Mouse (Mus musculus) intestine, postnatal 0 days (tissue): ENCODE data around the gene Rae1. TPM values are rescaled to one million over a fixed set of nuclear protein-coding genes. Genes with fewer than 3 reads are reported as not detected.

Experiments used
- ATAC-seq: fragments of 200-750 bp; cut with Nextera tagmentation; 2 replicates; pipeline ENCODE4 v1.8.0; 2017; ENCODE audit warnings: mild to moderate bottlenecking, moderate TSS enrichment, moderate library complexity
- H3K27ac ChIP-seq: fragments of 300-500 bp; sonication (generic); 2 replicates; pipeline ENCODE4 v1.5.1; 2014; ENCODE audit warnings: mild to moderate bottlenecking, low read depth, low read length, moderate library complexity
- H3K27me3 ChIP-seq: fragments of 300-500 bp; sonication (generic); replicated peaks from 2 replicates; pipeline ENCODE4 v1.6.1; 2014; ENCODE audit warnings: low read length, mixed read lengths; ENCODE audit not compliant: control insufficient read depth, insufficient read depth
- H3K36me3 ChIP-seq: fragments of 300-500 bp; sonication (generic); 2 replicates; pipeline ENCODE4 v1.6.1; 2014; ENCODE audit warnings: mild to moderate bottlenecking, moderate library complexity; ENCODE audit not compliant: control insufficient read depth, insufficient read depth
- H3K4me1 ChIP-seq: fragments of 300-500 bp; sonication (generic); replicated peaks from 2 replicates; pipeline ENCODE4 v1.6.1; 2014; ENCODE audit warnings: antibody characterized with exemption, low read length, mixed read lengths; ENCODE audit not compliant: control insufficient read depth, insufficient read depth
- H3K4me2 ChIP-seq: fragments of 300-500 bp; sonication (generic); replicated peaks from 2 replicates; pipeline ENCODE4 v1.6.1; 2014; ENCODE audit warnings: low read depth, mild to moderate bottlenecking, moderate library complexity
- H3K4me3 ChIP-seq: fragments of 300-500 bp; sonication (generic); 2 replicates; pipeline ENCODE4 v1.5.1; 2014; ENCODE audit warnings: low read depth, low read length
- H3K9ac ChIP-seq: fragments of 300-500 bp; sonication (generic); 2 replicates; pipeline ENCODE4 v1.6.1; 2014; ENCODE audit warnings: mild to moderate bottlenecking, low read depth, low read length
- H3K9me3 ChIP-seq: fragments of 300-500 bp; sonication (generic); 2 replicates; pipeline ENCODE4 v1.6.1; 2016; ENCODE audit warnings: mixed run types; ENCODE audit not compliant: control insufficient read depth
- CTCF ChIP-seq: sonication (generic); IDR thresholded peaks from 2 replicates; pipeline ENCODE4 v1.5.1; 2016; ENCODE audit warnings: low read depth, mild to moderate bottlenecking, control low read depth, antibody characterized with exemption, moderate library complexity
- WGBS: fragments of 180-500 bp; shearing (Covaris S2); extraction: QIAGEN DNeasy Blood & Tissue Kit; methylation state at CpG from one replicate; pipeline ENCODE4 v1.1.7; 2014; 5-methylcytosine and 5-hydroxymethylcytosine counted together
- polyA plus RNA-seq: library from polyadenylated mRNA; unstranded; fragments of >200 nt; fragmentation: Nextera tagmentation; extraction: Ambion mirVana; gene quantifications from 2 replicates; pipeline ENCODE4 v1.2.1, GENCODE M21; 2015

The Rae1 gene
- polyA plus RNA-seq, 1 experiment from 2014 or later = 63.5 TPM

DNA sequence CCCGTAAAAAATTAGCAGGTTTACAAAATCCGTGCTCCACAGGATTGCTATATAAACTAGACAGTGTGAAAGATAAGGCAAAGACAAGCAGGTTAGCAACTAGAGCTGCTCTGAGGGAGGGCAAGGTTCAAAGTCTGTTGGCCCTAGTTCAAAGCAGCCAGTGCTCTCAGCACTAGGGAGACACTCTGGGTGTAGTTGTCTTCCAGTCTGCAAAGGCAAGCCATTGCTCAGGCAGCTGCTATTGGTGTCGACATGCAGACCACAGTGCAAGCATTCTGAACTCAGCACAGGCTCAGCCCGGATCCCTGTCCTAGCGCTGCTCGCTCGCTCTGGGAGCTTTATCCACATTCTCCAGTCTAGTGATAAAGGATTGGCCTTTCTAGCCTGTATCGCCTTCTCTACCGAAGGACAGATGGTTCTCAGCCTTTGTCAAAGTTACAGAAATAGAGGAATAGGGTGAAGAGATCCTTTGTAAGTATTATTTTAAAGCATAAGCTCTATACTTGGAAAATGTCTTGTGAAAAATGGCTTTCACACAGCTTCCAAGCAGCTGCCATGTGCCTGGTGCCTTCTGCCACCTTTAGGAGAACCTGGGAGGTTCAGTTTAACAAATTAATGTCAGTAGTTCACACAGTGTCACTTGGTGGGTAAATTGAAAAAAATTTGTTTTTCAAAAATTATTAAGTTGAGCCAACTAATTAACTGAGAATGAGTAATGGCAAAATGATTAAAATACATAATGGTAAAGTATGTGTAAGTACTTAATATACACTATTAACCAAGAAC lies 16.9 kb upstream of the Rae1 start:
- Histone ChIP-seq H3K9ac (no peak overlapping the region), H3K4me2 (no peak overlapping the region), H3K27me3 (no peaks in the 10 kb centered on the region), H3K9me3 (no peaks in the 10 kb centered on the region), H3K27ac (no peak overlapping the region; the same call in 1 of the 2 replicates), H3K4me3 (no peak overlapping the region), H3K4me1 (no peaks in the 10 kb centered on the region), H3K36me3 (no peaks in the 10 kb centered on the region)
- WGBS = 42% methylated on average over 9 of the region's 9 CpGs
- ATAC-seq = peak; percentile 88
- peak; percentile 58 for TF ChIP-seq CTCF

DNA sequence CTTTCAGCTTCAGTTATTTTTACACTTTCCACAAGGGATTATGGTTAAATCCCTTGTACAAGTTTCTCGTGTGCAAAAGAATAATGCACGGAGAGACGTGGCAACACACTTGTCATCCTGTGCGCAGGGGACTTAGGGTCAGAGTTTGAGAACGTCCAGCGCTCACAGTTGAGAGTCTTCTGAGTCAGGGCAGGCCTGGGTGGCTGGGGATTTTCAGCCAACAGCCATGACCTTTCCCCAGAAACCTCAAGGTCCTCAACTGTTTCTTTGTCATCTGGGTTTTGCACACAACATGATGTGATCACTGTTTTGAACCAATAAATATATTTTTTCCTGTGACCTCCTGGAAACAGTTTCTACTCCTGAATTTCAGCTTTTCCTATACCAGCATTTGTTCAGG lies 9.8 kb upstream of the Rae1 start:
- Histone ChIP-seq H3K9me3 (no peaks in the 10 kb centered on the region), H3K4me1 (no peaks in the 10 kb centered on the region), H3K27ac (no peak overlapping the region), H3K9ac (no peak overlapping the region), H3K4me2 (no peak overlapping the region), H3K36me3 (no peaks in the 10 kb centered on the region), H3K27me3 (no peaks in the 10 kb centered on the region), H3K4me3 (no peak overlapping the region)
- ATAC-seq = no peak
- TF ChIP-seq CTCF = no peak
- WGBS = 81% methylated on average over 6 of the region's 6 CpGs

DNA sequence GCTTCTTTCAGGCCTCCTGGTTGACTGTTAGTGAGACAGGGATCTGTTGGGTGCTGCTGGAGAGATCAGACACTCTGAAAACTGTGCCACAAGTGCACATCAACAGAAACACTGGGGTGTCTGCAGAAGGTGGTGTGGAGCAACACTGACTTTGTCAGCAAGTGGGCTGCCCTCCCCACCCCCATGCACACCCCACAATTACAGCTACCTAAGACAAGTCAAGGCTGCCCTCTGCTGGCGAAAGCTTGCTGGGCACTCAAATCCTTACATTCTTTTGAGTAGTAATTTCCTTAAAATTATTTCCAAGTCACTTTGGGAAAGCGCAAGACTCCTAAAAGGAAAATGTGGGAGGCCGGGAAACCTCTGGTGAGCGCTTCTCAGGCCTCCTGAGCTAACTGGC lies 3.7 kb upstream of the Rae1 start:
- Histone ChIP-seq H3K4me2 (no peak overlapping the region), H3K27me3 (no peaks in the 10 kb centered on the region), H3K4me1 (no peaks in the 10 kb centered on the region; the same call in 1 of the 2 replicates), H3K36me3 (no peaks in the 10 kb centered on the region), H3K9me3 (no peaks in the 10 kb centered on the region), H3K9ac (no peak overlapping the region), H3K27ac (no peak overlapping the region), H3K4me3 (no peak overlapping the region)
- WGBS = 16% methylated on average over 4 of the region's 4 CpGs
- ATAC-seq = no peak
- peak; percentile 93 for TF ChIP-seq CTCF

DNA sequence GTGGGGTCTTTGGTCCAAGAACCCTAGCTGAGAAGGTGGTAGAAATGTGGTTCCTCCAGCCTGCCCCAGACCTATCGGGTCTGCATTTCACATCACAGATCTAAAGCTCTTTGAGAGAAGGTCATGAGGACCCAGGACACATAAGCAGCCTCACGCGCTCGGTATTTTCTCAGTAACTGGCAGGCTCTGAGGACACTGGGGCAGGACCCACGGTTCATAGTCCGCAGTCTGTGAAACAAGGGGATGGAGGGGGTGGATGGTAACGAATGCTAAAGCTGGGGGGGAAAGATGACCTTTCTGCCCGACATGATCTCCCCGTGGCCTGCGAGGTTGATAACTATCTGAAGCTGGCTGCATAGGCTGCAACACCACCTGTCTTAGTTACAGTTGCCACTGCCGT lies 2.2 kb upstream of the Rae1 start:
- Histone ChIP-seq H3K36me3 (peaks cover 3% of the 10 kb centered on the region; the same call in 1 of the 2 replicates), H3K9me3 (no peaks in the 10 kb centered on the region), H3K4me3 (no peak overlapping the region), H3K4me1 (no peaks in the 10 kb centered on the region; the same call in 1 of the 2 replicates), H3K4me2 (no peak overlapping the region), H3K27me3 (no peaks in the 10 kb centered on the region), H3K27ac (no peak overlapping the region), H3K9ac (no peak overlapping the region)
- ATAC-seq = no peak
- WGBS = 59% methylated on average over 11 of the region's 11 CpGs
- no peak for TF ChIP-seq CTCF

DNA sequence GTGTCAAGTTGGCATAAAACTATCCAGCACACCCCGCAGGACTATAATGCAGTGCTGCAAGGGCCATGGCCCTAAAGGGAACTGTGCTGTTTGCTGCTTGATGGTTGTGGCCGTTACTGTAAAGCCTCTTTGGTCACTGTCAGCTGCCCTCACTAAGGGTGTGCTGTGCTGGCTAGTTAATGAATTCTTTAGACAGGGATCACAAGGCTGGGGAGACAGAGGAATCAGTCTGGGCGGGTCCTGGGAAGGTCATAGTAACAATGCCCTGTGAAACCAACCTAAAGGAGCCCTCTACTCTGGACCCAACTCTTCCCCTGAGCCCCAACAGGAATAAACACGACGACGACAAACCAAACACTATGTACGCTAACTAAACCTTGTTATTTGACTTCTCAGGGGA lies 1.4 kb upstream of the Rae1 start:
- Histone ChIP-seq H3K4me1 (no peaks in the 10 kb centered on the region; the same call in 1 of the 2 replicates), H3K36me3 (peaks cover 7% of the 10 kb centered on the region; the same call in 1 of the 2 replicates), H3K27ac (no peak overlapping the region), H3K9ac (no peak overlapping the region), H3K27me3 (no peaks in the 10 kb centered on the region), H3K4me2 (no peak overlapping the region), H3K4me3 (no peak overlapping the region), H3K9me3 (no peaks in the 10 kb centered on the region)
- TF ChIP-seq CTCF = no peak
- 51% methylated on average over 7 of the region's 7 CpGs for WGBS
- ATAC-seq = no peak

DNA sequence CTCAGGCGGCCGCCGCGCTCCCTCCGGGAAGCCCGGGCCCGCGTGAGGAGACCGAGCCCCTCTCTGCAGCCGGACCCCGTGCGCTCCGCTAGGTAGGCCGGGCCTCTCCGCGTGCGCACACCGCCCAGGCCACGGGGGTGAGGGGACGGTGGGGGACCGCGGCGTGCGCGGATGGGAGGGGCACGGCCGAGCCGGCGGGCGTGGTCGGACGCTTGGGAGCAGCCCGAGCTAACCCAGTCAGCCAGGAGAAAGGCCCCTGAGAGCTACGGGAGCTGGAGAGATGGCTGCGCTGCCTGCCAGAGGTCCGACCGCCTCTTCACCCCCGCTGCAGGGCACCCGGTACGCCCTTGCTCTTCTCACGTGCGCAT lies 352 bp downstream of the Rae1 start:
- Histone ChIP-seq H3K9me3 (no peaks in the 10 kb centered on the region), H3K27ac (peak overlapping the region; percentile 95), H3K4me1 (no peaks in the 10 kb centered on the region; the same call in 1 of the 2 replicates), H3K4me2 (peak overlapping the region; percentile 86), H3K27me3 (no peaks in the 10 kb centered on the region), H3K4me3 (peak overlapping the region; percentile 87), H3K9ac (peak overlapping the region; percentile 95), H3K36me3 (peaks cover 21% of the 10 kb centered on the region)
- WGBS = 0% methylated on average over 42 of the region's 42 CpGs
- peak; percentile 87 for ATAC-seq
- no peak for TF ChIP-seq CTCF
